Mouse (Mus musculus) midbrain, embryonic 16.5 days (tissue): Measurements from ENCODE around the gene Timm44. TPM values are rescaled to one million over a fixed set of nuclear protein-coding genes. Genes with fewer than 3 reads are reported as not detected.
A peak's percentile ranks its signal among the peaks of the same experiment; 100 is the strongest.

Experiments
- ATAC-seq: fragments of 200-750 bp; cut with Nextera tagmentation; 2 replicates; pipeline ENCODE4 v1.8.0; 2017; ENCODE audit warnings: moderate TSS enrichment
- H3K27ac ChIP-seq: fragments of 300-500 bp; sonication (generic); 2 replicates; pipeline ENCODE4 v1.5.1; 2014; ENCODE audit warnings: mild to moderate bottlenecking, low read length, mixed read lengths
- H3K27me3 ChIP-seq: fragments of 300-500 bp; sonication (generic); 2 replicates; pipeline ENCODE4 v1.6.1; 2014; ENCODE audit warnings: low read depth, low read length, mixed read lengths; ENCODE audit not compliant: control insufficient read depth, insufficient read depth
- H3K36me3 ChIP-seq: fragments of 300-500 bp; sonication (generic); 2 replicates; pipeline ENCODE4 v1.6.1; 2014; ENCODE audit warnings: mild to moderate bottlenecking, low read length, moderate library complexity, mixed read lengths; ENCODE audit not compliant: control insufficient read depth, insufficient read depth
- H3K4me1 ChIP-seq: fragments of 300-500 bp; sonication (generic); 2 replicates; pipeline ENCODE4 v1.6.1; 2014; ENCODE audit warnings: mild to moderate bottlenecking, low read length, mixed read lengths; ENCODE audit not compliant: control insufficient read depth, insufficient read depth
- H3K4me2 ChIP-seq: fragments of 300-500 bp; sonication (generic); 2 replicates; pipeline ENCODE4 v1.6.1; 2014; ENCODE audit warnings: mild to moderate bottlenecking, low read length, mixed read lengths
- H3K4me3 ChIP-seq: fragments of 300-500 bp; sonication (generic); 2 replicates; pipeline ENCODE4 v1.5.1; 2014; ENCODE audit warnings: low read depth, mild to moderate bottlenecking, low read length, moderate library complexity, mixed read lengths
- H3K9ac ChIP-seq: fragments of 300-500 bp; sonication (generic); 2 replicates; pipeline ENCODE4 v1.6.1; 2014; ENCODE audit warnings: low read depth, low read length, mixed read lengths
- H3K9me3 ChIP-seq: fragments of 300-500 bp; sonication (generic); replicated peaks from 2 replicates; pipeline ENCODE4 v1.6.1; 2014; ENCODE audit warnings: mild to moderate bottlenecking, low read length, mixed read lengths; ENCODE audit not compliant: control insufficient read depth, poor library complexity, severe bottlenecking
- WGBS: fragments of 180-500 bp; shearing (Covaris S2); extraction: QIAGEN DNeasy Blood & Tissue Kit; methylation state at CpG from one replicate; pipeline ENCODE4 v1.1.7; 2014; 5-methylcytosine and 5-hydroxymethylcytosine counted together
- polyA plus RNA-seq: library from polyadenylated mRNA; unstranded; fragments of >200 nt; fragmentation: Nextera tagmentation; extraction: Ambion mirVana; gene quantifications from 2 replicates; pipeline ENCODE4 v1.2.1, GENCODE M21; 2015

Timm44 gene
- polyA plus RNA-seq, 1 experiment from 2014 or later: 48.1 TPM

DNA sequence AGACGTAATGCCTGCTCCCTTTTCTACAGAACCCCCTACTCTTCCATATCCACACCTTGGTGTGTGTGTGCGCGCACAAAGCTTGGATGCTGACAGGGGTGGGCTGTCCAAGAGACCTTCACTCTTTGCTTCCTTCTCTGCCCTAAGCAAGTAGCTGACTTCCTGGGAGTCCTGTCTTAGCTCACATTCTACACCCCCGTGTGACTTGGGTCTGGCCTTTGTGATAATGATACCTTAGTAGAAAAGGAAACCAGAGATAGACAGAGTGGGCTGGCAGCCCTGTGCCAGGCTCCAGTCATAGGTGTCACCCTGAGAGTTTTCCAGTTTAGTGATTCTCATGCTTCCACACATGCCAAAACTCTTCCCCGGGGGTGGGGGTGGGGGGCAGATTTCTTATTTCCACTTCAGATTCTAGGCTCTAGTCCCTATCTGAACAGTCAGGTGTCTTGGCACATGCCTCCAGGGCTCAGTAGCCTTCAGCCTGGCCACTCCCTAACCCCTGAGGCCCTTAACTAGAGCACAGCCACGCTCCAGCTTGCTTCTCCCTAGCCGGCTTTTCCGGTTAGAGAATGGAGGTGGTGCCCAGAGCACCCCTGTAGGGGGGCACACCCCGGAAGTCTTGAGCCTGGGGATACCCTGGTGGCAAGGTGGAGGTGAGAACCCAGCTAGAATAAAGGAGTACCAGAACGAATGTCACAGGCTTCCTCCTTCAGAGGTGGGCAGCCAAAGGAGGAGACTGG is 44.9 kb downstream of the Timm44 start:
- Histone ChIP-seq H3K36me3 (no peaks in the 10 kb centered on the region), H3K27ac (no peak overlapping the region), H3K4me2 (no peak overlapping the region), H3K27me3 (peaks cover 12% of the 10 kb centered on the region; the same call in 1 of the 2 replicates), H3K4me3 (no peak overlapping the region), H3K9me3 (no peaks in the 10 kb centered on the region), H3K4me1 (0 out of 2 replicates have a peak, but pooled peaks cover 2% of the 10 kb centered on the region), H3K9ac (no peak overlapping the region)
- 68% methylated on average over 10 of the region's 10 CpGs for WGBS
- ATAC-seq: no peak

DNA sequence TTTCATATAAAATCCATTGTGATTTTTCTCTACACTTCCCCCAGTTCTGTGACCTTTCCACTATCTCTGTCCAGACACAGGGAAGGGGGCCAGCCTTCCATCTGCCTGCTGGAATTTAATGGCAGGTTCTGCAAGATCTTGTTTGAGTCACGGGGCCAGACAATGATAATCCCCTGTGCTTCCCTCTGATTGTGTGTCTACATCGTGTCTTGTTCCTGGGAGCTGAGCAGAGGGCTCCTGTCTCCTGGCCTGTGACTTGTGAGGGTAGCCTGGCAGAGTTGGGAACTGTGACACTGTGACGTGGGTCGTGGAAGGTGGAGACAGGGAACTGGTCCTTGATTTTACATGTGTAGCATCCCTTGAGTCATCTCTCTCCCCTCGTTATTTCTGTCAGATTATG is 45.9 kb downstream of the Timm44 start:
- 64% methylated on average over 5 of the region's 5 CpGs for WGBS
- no peak for ATAC-seq

GRCm38 (mm10) chr8:4227919-4228318 is 47.8 kb downstream of the Timm44 start:
- Histone ChIP-seq H3K4me1 (0 out of 2 replicates have a peak, but pooled peaks cover 2% of the 10 kb centered on the region), H3K4me3 (no peak overlapping the region), H3K27me3 (peaks cover 12% of the 10 kb centered on the region; the same call in 1 of the 2 replicates), H3K4me2 (no peak overlapping the region), H3K9ac (no peak overlapping the region), H3K27ac (no peak overlapping the region), H3K36me3 (no peaks in the 10 kb centered on the region), H3K9me3 (no peaks in the 10 kb centered on the region)
- 91% methylated on average over 4 of the region's 4 CpGs for WGBS
- no peak for ATAC-seq

More for the DNA sequence above, 45.9 kb downstream of the Timm44 start:
- H3K9me3 ChIP-seq: no peaks in the 10 kb centered on the region
- no peak overlapping the region for H3K27ac ChIP-seq
- H3K4me3 ChIP-seq: no peak overlapping the region
- no peaks in the 10 kb centered on the region for H3K36me3 ChIP-seq
- H3K4me1 ChIP-seq: 0 out of 2 replicates have a peak, but pooled peaks cover 2% of the 10 kb centered on the region
- H3K27me3 ChIP-seq: peaks cover 12% of the 10 kb centered on the region; the same call in 1 of the 2 replicates
- H3K4me2 ChIP-seq: no peak overlapping the region
- no peak overlapping the region for H3K9ac ChIP-seq

- no peaks in the 10 kb centered on the region for H3K9me3 ChIP-seq
- no peak within 1 kb of the TSS for H3K9ac ChIP-seq
- no peaks in the 10 kb centered on the region for H3K36me3 ChIP-seq
- WGBS: 2% methylated on average over 30 of the region's 33 CpGs
- peak; percentile 39; the same call in 1 of the 2 replicates for ATAC-seq
- H3K4me1 ChIP-seq: 0 out of 2 replicates have a peak, but pooled peaks cover 2% of the 10 kb centered on the region
- H3K4me3 ChIP-seq: peak within 1 kb of the TSS; percentile 3; the same call in 1 of the 2 replicates
- H3K27me3 ChIP-seq: peaks cover 12% of the 10 kb centered on the region; the same call in 1 of the 2 replicates
- no peak within 1 kb of the TSS for H3K27ac ChIP-seq
- H3K4me2 ChIP-seq: peak within 1 kb of the TSS; percentile 35
These were observed 48.9 kb downstream of the Timm44 start, which contains the start of gene Lrrc8e for GRCm38 (mm10) chr8:4226739-4227347. Lrrc8e (plus strand) TSS chr8:4226827.

- 0 out of 2 replicates have a peak, but pooled peaks have one; percentile 21 for ATAC-seq
- Histone ChIP-seq H3K27ac (no peak overlapping the region), H3K4me1 (0 out of 2 replicates have a peak, but pooled peaks cover 2% of the 10 kb centered on the region), H3K27me3 (peaks cover 12% of the 10 kb centered on the region; the same call in 1 of the 2 replicates), H3K9me3 (no peaks in the 10 kb centered on the region), H3K4me2 (peak overlapping the region; percentile 35), H3K36me3 (no peaks in the 10 kb centered on the region), H3K4me3 (peak overlapping the region; percentile 3; the same call in 1 of the 2 replicates), H3K9ac (no peak overlapping the region)
- WGBS: 27% methylated on average over 4 of the region's 4 CpGs
These were observed 49.4 kb downstream of the Timm44 start for GRCm38 (mm10) chr8:4226323-4226722.

GRCm38 (mm10) chr8:4222059-4222458 is 53.7 kb downstream of the Timm44 start:
- no peaks in the 10 kb centered on the region for H3K9me3 ChIP-seq
- ATAC-seq: no peak
- no peak overlapping the region for H3K27ac ChIP-seq
- H3K27me3 ChIP-seq: peaks cover 9% of the 10 kb centered on the region; the same call in 1 of the 2 replicates
- no peak overlapping the region for H3K4me2 ChIP-seq
- H3K4me1 ChIP-seq: peaks cover 8% of the 10 kb centered on the region; the same call in 1 of the 2 replicates
- H3K36me3 ChIP-seq: no peaks in the 10 kb centered on the region
- H3K4me3 ChIP-seq: no peak overlapping the region
- H3K9ac ChIP-seq: no peak overlapping the region

GRCm38 (mm10) chr8:4219617-4220016 is 56.1 kb downstream of the Timm44 start:
- H3K27ac ChIP-seq: no peak overlapping the region
- 96% methylated on average over 3 of the region's 3 CpGs for WGBS
- no peak overlapping the region for H3K9ac ChIP-seq
- no peak overlapping the region for H3K4me3 ChIP-seq
- ATAC-seq: no peak
- H3K9me3 ChIP-seq: no peaks in the 10 kb centered on the region
- H3K27me3 ChIP-seq: no peaks in the 10 kb centered on the region
- peaks cover 20% of the 10 kb centered on the region for H3K4me1 ChIP-seq
- no peaks in the 10 kb centered on the region for H3K36me3 ChIP-seq
- no peak overlapping the region for H3K4me2 ChIP-seq

DNA sequence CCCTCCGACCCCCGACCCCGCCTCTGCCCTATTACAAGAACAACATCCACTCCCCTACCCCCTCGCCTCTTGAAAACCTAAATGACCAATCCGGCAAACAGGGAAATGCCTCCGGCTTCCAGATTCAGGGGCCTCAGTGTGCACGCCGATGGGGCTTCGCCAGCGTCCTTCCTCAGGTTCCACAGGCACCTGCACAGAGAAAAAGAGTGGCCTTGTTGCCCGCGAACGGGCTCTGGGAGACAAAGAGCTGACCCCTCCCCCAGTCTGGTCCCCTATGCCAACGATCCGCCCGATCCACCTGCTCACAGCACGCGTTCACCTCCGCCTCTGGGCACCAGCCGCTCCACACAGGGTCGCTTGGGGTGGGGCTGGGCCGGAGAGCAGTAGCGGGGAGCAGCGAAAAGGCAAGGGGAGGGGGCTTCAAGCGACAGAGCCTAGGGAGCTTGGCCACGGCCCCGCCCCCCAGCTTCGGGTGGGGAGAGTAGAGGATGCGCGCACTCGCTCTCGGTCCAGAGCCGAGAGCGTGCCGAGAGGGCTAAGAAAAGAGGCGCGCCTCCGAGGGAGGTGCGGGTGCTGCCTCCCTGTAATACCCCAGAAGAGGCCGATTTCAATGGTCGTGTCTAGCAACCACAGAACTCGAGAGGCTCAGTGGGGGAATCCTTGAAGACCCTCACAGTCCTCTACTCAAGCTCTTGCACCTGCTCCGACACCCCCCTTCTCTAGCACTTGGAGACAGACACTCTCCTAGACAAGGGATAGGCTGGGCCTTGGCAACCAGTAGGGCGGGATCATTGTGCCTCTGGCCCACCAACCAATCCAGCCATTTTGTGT is 58.7 kb downstream of the Timm44 start, which contains the start of gene Prr36:
Prr36 (minus strand) TSS at position 669 of the 831 bp plus-strand sequence.
- WGBS: under 1% methylated on average over 44 of the region's 44 CpGs
- Histone ChIP-seq H3K9me3 (no peaks in the 10 kb centered on the region), H3K4me1 (peaks cover 39% of the 10 kb centered on the region), H3K36me3 (no peaks in the 10 kb centered on the region; the same call in 1 of the 2 replicates), H3K4me3 (peak within 1 kb of the TSS; percentile 53), H3K4me2 (peak within 1 kb of the TSS; percentile 98), H3K27me3 (no peaks in the 10 kb centered on the region), H3K27ac (peak within 1 kb of the TSS; percentile 96), H3K9ac (peak within 1 kb of the TSS; percentile 85)
- peak; percentile 91 for ATAC-seq
